Mouse (Mus musculus) midbrain, embryonic 10.5 days (tissue): Measurements from ENCODE around the gene Casc1. TPM values are rescaled to one million over a fixed set of nuclear protein-coding genes. Genes with fewer than 3 reads are reported as not detected.

Source experiments
- DNase-seq: peaks from one replicate; pipeline ENCODE4 v3.0.0-alpha.2; 2017; ENCODE audit warnings: low spot score
- H3K27ac ChIP-seq: fragments of 300-500 bp; sonication (generic); replicated peaks from 2 replicates; pipeline ENCODE4 v1.5.1; 2016; ENCODE audit warnings: mild to moderate bottlenecking
- H3K27me3 ChIP-seq: fragments of 300-500 bp; sonication (generic); 2 replicates; pipeline ENCODE4 v1.6.1; 2016; ENCODE audit warnings: low read depth, mild to moderate bottlenecking; ENCODE audit not compliant: poor library complexity, severe bottlenecking
- H3K36me3 ChIP-seq: fragments of 300-500 bp; sonication (generic); 2 replicates; pipeline ENCODE4 v1.6.1; 2016; ENCODE audit warnings: mild to moderate bottlenecking, moderate library complexity
- H3K4me1 ChIP-seq: fragments of 300-500 bp; sonication (generic); 2 replicates; pipeline ENCODE4 v1.6.1; 2016
- H3K4me3 ChIP-seq: fragments of 300-500 bp; sonication (generic); 2 replicates; pipeline ENCODE4 v1.5.1; 2016; ENCODE audit warnings: mild to moderate bottlenecking, moderate library complexity
- H3K9me3 ChIP-seq: fragments of 300-500 bp; sonication (generic); replicated peaks from 2 replicates; pipeline ENCODE4 v1.6.1; 2016; ENCODE audit warnings: mild to moderate bottlenecking
- WGBS: fragments of 180-500 bp; shearing (Covaris S2); methylation state at CpG from one replicate; pipeline ENCODE4 v1.1.7; 2016; 5-methylcytosine and 5-hydroxymethylcytosine counted together
- polyA plus RNA-seq: library from polyadenylated mRNA; unstranded; fragments of >200 nt; fragmentation: Nextera tagmentation; extraction: Ambion mirVana; gene quantifications from 2 replicates; pipeline ENCODE4 v1.2.1, GENCODE M21; 2016

Gene Casc1
- polyA plus RNA-seq, 1 experiment from 2014 or later, result 0.38 TPM

GRCm38 (mm10) chr6:145234391-145234790 lies 23.6 kb upstream of the Casc1 start:
- Histone ChIP-seq H3K27ac (no peak overlapping the region), H3K4me3 (no peak overlapping the region), H3K36me3 (peaks cover 59% of the 10 kb centered on the region), H3K27me3 (no peaks in the 10 kb centered on the region), H3K9me3 (no peaks in the 10 kb centered on the region), H3K4me1 (no peaks in the 10 kb centered on the region)
- WGBS, result 87% methylated on average over 1 of the region's 1 CpGs
- no peak for DNase-seq

GRCm38 (mm10) chr6:145226296-145226695 lies 15.5 kb upstream of the Casc1 start:
- Histone ChIP-seq H3K4me1 (no peaks in the 10 kb centered on the region), H3K27ac (no peak overlapping the region), H3K9me3 (no peaks in the 10 kb centered on the region), H3K36me3 (peaks cover 38% of the 10 kb centered on the region), H3K27me3 (no peaks in the 10 kb centered on the region), H3K4me3 (no peak overlapping the region)
- 95% methylated on average over 3 of the region's 3 CpGs for WGBS
- DNase-seq, result no peak

- no peak overlapping the region for H3K4me3 ChIP-seq
- no peaks in the 10 kb centered on the region for H3K4me1 ChIP-seq
- peaks cover 37% of the 10 kb centered on the region for H3K36me3 ChIP-seq
- H3K27me3 ChIP-seq, result no peaks in the 10 kb centered on the region
- DNase-seq, result no peak
- no peaks in the 10 kb centered on the region for H3K9me3 ChIP-seq
- no peak overlapping the region for H3K27ac ChIP-seq
- 96% methylated on average over 6 of the region's 6 CpGs for WGBS
Measured at GRCm38 (mm10) chr6:145224246-145224645, 13.4 kb upstream of the Casc1 start.

GRCm38 (mm10) chr6:145215826-145216225 lies 5.0 kb upstream of the Casc1 start:
- 94% methylated on average over 3 of the region's 3 CpGs for WGBS
- Histone ChIP-seq H3K27ac (no peak overlapping the region), H3K4me3 (no peak overlapping the region), H3K4me1 (peaks cover 11% of the 10 kb centered on the region), H3K27me3 (no peaks in the 10 kb centered on the region), H3K9me3 (no peaks in the 10 kb centered on the region), H3K36me3 (peaks cover 43% of the 10 kb centered on the region)
- no peak for DNase-seq

GRCm38 (mm10) chr6:145213916-145214315 lies 3.1 kb upstream of the Casc1 start:
- Histone ChIP-seq H3K27ac (no peak overlapping the region), H3K4me1 (peaks cover 18% of the 10 kb centered on the region), H3K27me3 (no peaks in the 10 kb centered on the region), H3K9me3 (no peaks in the 10 kb centered on the region), H3K36me3 (peaks cover 25% of the 10 kb centered on the region), H3K4me3 (no peak overlapping the region)
- WGBS, result 89% methylated on average over 2 of the region's 2 CpGs
- no peak for DNase-seq

- Histone ChIP-seq H3K36me3 (peaks cover 7% of the 10 kb centered on the region; the same call in 1 of the 2 replicates), H3K4me3 (peak overlapping the region; percentile 83), H3K27ac (peak overlapping the region; percentile 95), H3K9me3 (no peaks in the 10 kb centered on the region), H3K4me1 (peaks cover 18% of the 10 kb centered on the region), H3K27me3 (no peaks in the 10 kb centered on the region)
- 5% methylated on average over 21 of the region's 21 CpGs for WGBS
- DNase-seq, result no peak
Measured at GRCm38 (mm10) chr6:145211376-145212305, 836 bp upstream of the Casc1 start.

GRCm38 (mm10) chr6:145210056-145210680 lies 637 bp downstream of the Casc1 start:
- H3K4me1 ChIP-seq, result peaks cover 18% of the 10 kb centered on the region
- peak overlapping the region; percentile 83 for H3K4me3 ChIP-seq
- H3K36me3 ChIP-seq, result no peaks in the 10 kb centered on the region
- H3K27me3 ChIP-seq, result no peaks in the 10 kb centered on the region
- peak overlapping the region; percentile 95 for H3K27ac ChIP-seq
- WGBS, result 44% methylated on average over 8 of the region's 8 CpGs
- H3K9me3 ChIP-seq, result no peaks in the 10 kb centered on the region
- no peak for DNase-seq

- peaks cover 2% of the 10 kb centered on the region for H3K4me1 ChIP-seq
- no peak overlapping the region for H3K4me3 ChIP-seq
- H3K27ac ChIP-seq, result no peak overlapping the region
- DNase-seq, result no peak
- H3K36me3 ChIP-seq, result no peaks in the 10 kb centered on the region
- H3K9me3 ChIP-seq, result no peaks in the 10 kb centered on the region
- WGBS, result 72% methylated on average over 10 of the region's 10 CpGs
- no peaks in the 10 kb centered on the region for H3K27me3 ChIP-seq
Measured at GRCm38 (mm10) chr6:145205142-145205541, 5.7 kb downstream of the Casc1 start.

- Histone ChIP-seq H3K27me3 (no peaks in the 10 kb centered on the region), H3K4me3 (no peak overlapping the region), H3K9me3 (no peaks in the 10 kb centered on the region), H3K36me3 (no peaks in the 10 kb centered on the region), H3K27ac (no peak overlapping the region), H3K4me1 (no peaks in the 10 kb centered on the region)
- DNase-seq, result no peak
- WGBS, result 94% methylated on average over 6 of the region's 6 CpGs
Measured at GRCm38 (mm10) chr6:145204440-145204839, 6.4 kb downstream of the Casc1 start.

- Histone ChIP-seq H3K9me3 (no peaks in the 10 kb centered on the region), H3K36me3 (no peaks in the 10 kb centered on the region), H3K4me3 (no peak overlapping the region), H3K27me3 (no peaks in the 10 kb centered on the region), H3K27ac (no peak overlapping the region), H3K4me1 (no peaks in the 10 kb centered on the region)
- 82% methylated on average over 13 of the region's 13 CpGs for WGBS
- no peak for DNase-seq
Measured at GRCm38 (mm10) chr6:145202432-145203125, 8.2 kb downstream of the Casc1 start.

- WGBS, result 90% methylated on average over 8 of the region's 8 CpGs
Measured at GRCm38 (mm10) chr6:145197949-145198686, 12.7 kb downstream of the Casc1 start.

GRCm38 (mm10) chr6:145193446-145193845 lies 17.4 kb downstream of the Casc1 start:
- Histone ChIP-seq H3K36me3 (no peaks in the 10 kb centered on the region), H3K4me3 (no peak overlapping the region), H3K27me3 (0 out of 2 replicates have a peak, but pooled peaks cover under 1% of the 10 kb centered on the region), H3K27ac (no peak overlapping the region), H3K9me3 (no peaks in the 10 kb centered on the region), H3K4me1 (no peaks in the 10 kb centered on the region)
- 87% methylated on average over 11 of the region's 11 CpGs for WGBS
- no peak for DNase-seq

More at GRCm38 (mm10) chr6:145197949-145198686, 12.7 kb downstream of the Casc1 start:
- Histone ChIP-seq H3K4me3 (no peak overlapping the region), H3K4me1 (no peaks in the 10 kb centered on the region), H3K36me3 (no peaks in the 10 kb centered on the region), H3K27ac (no peak overlapping the region), H3K9me3 (no peaks in the 10 kb centered on the region), H3K27me3 (no peaks in the 10 kb centered on the region)
- no peak for DNase-seq
